Mouse (Mus musculus) forebrain, embryonic 13.5 days (tissue): ENCODE results near the gene Meox2. TPM values are rescaled to one million over a fixed set of nuclear protein-coding genes. Genes with fewer than 3 reads are reported as not detected.
"Not testable (repeated sequence)": the region's sequence is repeated elsewhere in the genome, so short reads cannot be mapped to it uniquely, and the experiment has no call there.

Source experiments
- ATAC-seq: fragments of 200-750 bp; cut with Nextera tagmentation; 2 replicates; pipeline ENCODE4 v1.8.0; 2017
- H3K27ac ChIP-seq: fragments of 300-500 bp; sonication (generic); 2 replicates; pipeline ENCODE4 v1.5.1; 2015; ENCODE audit warnings: inconsistent platforms, mild to moderate bottlenecking, moderate library complexity
- H3K27me3 ChIP-seq: fragments of 300-500 bp; sonication (generic); 2 replicates; pipeline ENCODE4 v1.6.1; 2015; ENCODE audit warnings: mild to moderate bottlenecking, inconsistent platforms
- H3K36me3 ChIP-seq: fragments of 300-500 bp; sonication (generic); 2 replicates; pipeline ENCODE4 v1.6.1; 2015; ENCODE audit warnings: mild to moderate bottlenecking, inconsistent platforms; ENCODE audit not compliant: poor library complexity, severe bottlenecking
- H3K4me1 ChIP-seq: fragments of 300-500 bp; sonication (generic); 2 replicates; pipeline ENCODE4 v1.6.1; 2015; ENCODE audit warnings: inconsistent platforms
- H3K4me2 ChIP-seq: fragments of 300-500 bp; sonication (generic); 2 replicates; pipeline ENCODE4 v1.6.1; 2015; ENCODE audit warnings: inconsistent platforms, mild to moderate bottlenecking, moderate library complexity
- H3K4me3 ChIP-seq: fragments of 300-500 bp; sonication (generic); 2 replicates; pipeline ENCODE4 v1.5.1; 2015; ENCODE audit warnings: mild to moderate bottlenecking, inconsistent platforms
- H3K9ac ChIP-seq: fragments of 300-500 bp; sonication (generic); 2 replicates; pipeline ENCODE4 v1.6.1; 2015; ENCODE audit warnings: mild to moderate bottlenecking, inconsistent platforms
- H3K9me3 ChIP-seq: fragments of 300-500 bp; sonication (generic); replicated peaks from 2 replicates; pipeline ENCODE4 v1.6.1; 2016; ENCODE audit warnings: inconsistent platforms
- WGBS: fragments of 180-500 bp; shearing (Covaris S2); methylation state at CpG from one replicate; pipeline ENCODE4 v1.1.7; 2015; 5-methylcytosine and 5-hydroxymethylcytosine counted together
- polyA plus RNA-seq: library from polyadenylated mRNA; unstranded; fragments of >200 nt; fragmentation: Nextera tagmentation; extraction: Ambion mirVana; gene quantifications from 2 replicates; pipeline ENCODE4 v1.2.1, GENCODE M21; 2015

Gene Meox2
- 0.24 and 0.27 TPM in 2 replicates for polyA plus RNA-seq

DNA sequence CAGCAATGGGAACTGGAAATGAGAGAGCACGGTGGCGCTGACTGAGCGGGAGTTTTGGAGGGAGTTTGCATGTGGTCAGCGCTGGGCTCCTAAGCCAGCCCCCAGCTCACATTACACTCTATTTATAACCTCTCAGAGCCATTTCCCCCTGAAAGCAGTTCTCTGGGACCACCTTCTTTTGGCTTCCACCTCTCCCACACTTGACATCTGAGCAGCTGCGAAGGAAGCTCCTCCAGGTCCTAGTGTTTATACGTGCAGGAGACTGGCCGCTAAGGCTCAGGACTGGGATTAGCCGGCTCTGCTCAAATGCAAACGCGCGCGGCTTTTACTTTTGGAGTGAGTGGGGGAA, at the start of gene Meox2:
Gene Meox2, plus strand, starts transcription at position 151 of the 349 bp plus-strand sequence.
- Histone ChIP-seq H3K36me3 (no peaks in the 10 kb centered on the region), H3K9me3 (no peaks in the 10 kb centered on the region), H3K4me1 (peaks cover 16% of the 10 kb centered on the region), H3K27ac (no peak within 1 kb of the TSS), H3K4me2 (peak within 1 kb of the TSS; percentile 92), H3K9ac (peak within 1 kb of the TSS; percentile 43), H3K27me3 (peaks cover 51% of the 10 kb centered on the region), H3K4me3 (peak within 1 kb of the TSS; percentile 44)
- WGBS = 2% methylated on average over 12 of the region's 12 CpGs
- ATAC-seq = peak; percentile 68

DNA sequence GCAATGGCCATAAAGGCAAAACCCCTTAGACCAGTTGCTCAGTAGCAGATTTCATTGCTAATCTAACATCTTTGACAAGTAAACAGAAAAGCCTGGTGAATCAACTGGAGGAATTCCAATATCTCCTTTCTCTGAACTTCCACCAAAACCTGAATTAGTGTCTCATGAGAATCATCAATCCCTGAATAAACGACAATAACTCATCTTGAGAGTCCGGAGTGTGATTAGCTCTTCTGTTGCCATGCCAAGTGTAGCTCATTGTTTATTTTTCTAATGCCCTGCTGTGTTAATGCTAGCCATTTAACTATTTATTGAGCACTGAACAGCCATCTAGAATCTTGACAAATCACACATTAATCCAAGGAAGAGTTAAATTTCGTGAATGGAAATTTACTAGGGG, 35.7 kb upstream of the Meox2 start:
- Histone ChIP-seq H3K36me3 (no peaks in the 10 kb centered on the region), H3K4me1 (no peaks in the 10 kb centered on the region), H3K27me3 (no peaks in the 10 kb centered on the region), H3K9me3 (no peaks in the 10 kb centered on the region), H3K9ac (no peak overlapping the region), H3K27ac (no peak overlapping the region), H3K4me2 (no peak overlapping the region), H3K4me3 (no peak overlapping the region)
- no peak for ATAC-seq
- WGBS = 40% methylated on average over 3 of the region's 3 CpGs

GRCm38 (mm10) chr12:37077308-37077707, 31.0 kb upstream of the Meox2 start:
- no peak for ATAC-seq
- H3K9ac ChIP-seq = no peak overlapping the region
- H3K27me3 ChIP-seq = no peaks in the 10 kb centered on the region
- H3K27ac ChIP-seq = no peak overlapping the region
- no peaks in the 10 kb centered on the region for H3K4me1 ChIP-seq
- WGBS = 74% methylated on average over 1 of the region's 1 CpGs
- H3K4me2 ChIP-seq = no peak overlapping the region
- H3K4me3 ChIP-seq = no peak overlapping the region
- no peaks in the 10 kb centered on the region for H3K36me3 ChIP-seq
- no peaks in the 10 kb centered on the region for H3K9me3 ChIP-seq

DNA sequence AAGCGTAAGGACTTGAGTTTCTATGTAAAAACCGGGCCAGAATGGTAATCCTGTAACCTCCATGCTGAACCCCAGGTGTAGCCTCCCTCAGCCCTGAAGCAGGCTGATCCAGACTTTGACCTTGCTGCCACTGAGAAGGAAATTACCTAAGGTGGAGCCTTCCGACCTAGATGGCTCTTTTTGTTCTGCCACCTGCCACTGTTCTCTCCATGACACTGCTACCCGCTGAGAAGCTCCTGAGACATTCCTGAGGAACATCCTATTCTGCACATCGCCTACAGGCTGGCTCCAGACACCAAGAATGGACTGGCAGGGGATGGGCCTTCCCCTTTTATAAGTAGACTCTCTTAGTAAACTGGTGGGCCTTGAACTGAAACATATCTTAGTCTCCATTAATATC, 28.3 kb upstream of the Meox2 start:
- H3K4me2 ChIP-seq, H3K9ac ChIP-seq, H3K4me3 ChIP-seq, ATAC-seq, H3K27me3 ChIP-seq, H3K9me3 ChIP-seq, H3K36me3 ChIP-seq, H3K4me1 ChIP-seq, H3K27ac ChIP-seq: not testable (repeated sequence)
- WGBS = 56% methylated on average over 5 of the region's 5 CpGs

GRCm38 (mm10) chr12:37106541-37106940, 1.8 kb upstream of the Meox2 start:
- WGBS = 28% methylated on average over 8 of the region's 8 CpGs
- Histone ChIP-seq H3K27ac (no peak overlapping the region), H3K4me1 (peaks cover 16% of the 10 kb centered on the region), H3K27me3 (peaks cover 51% of the 10 kb centered on the region), H3K9me3 (no peaks in the 10 kb centered on the region), H3K4me2 (no peak overlapping the region), H3K36me3 (no peaks in the 10 kb centered on the region), H3K4me3 (no peak overlapping the region), H3K9ac (no peak overlapping the region)
- no peak for ATAC-seq

DNA sequence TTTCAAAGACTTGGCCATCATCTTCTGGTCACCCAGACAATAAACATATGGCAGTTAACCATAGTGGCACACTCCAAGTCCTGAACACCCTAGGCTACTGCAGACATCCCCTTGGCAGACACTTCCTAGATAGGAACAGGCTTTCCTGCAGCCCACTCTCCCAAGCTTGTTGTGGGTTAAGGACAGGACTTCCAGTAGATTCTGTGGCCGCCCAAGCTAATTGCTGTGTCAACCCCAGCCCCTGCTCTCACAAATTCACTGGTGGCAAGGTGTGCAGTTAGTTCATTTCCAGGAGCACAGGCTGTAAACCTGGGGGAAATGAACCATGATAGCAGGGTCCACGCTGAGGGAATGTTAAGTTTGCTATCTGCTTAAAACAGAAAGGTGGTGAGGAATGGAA, 1.2 kb upstream of the Meox2 start:
- WGBS = 47% methylated on average over 2 of the region's 2 CpGs
- Histone ChIP-seq H3K9ac (no peak overlapping the region), H3K4me1 (peaks cover 16% of the 10 kb centered on the region), H3K4me2 (no peak overlapping the region), H3K9me3 (no peaks in the 10 kb centered on the region), H3K4me3 (no peak overlapping the region), H3K27me3 (peaks cover 51% of the 10 kb centered on the region), H3K36me3 (no peaks in the 10 kb centered on the region), H3K27ac (no peak overlapping the region)
- ATAC-seq = no peak

DNA sequence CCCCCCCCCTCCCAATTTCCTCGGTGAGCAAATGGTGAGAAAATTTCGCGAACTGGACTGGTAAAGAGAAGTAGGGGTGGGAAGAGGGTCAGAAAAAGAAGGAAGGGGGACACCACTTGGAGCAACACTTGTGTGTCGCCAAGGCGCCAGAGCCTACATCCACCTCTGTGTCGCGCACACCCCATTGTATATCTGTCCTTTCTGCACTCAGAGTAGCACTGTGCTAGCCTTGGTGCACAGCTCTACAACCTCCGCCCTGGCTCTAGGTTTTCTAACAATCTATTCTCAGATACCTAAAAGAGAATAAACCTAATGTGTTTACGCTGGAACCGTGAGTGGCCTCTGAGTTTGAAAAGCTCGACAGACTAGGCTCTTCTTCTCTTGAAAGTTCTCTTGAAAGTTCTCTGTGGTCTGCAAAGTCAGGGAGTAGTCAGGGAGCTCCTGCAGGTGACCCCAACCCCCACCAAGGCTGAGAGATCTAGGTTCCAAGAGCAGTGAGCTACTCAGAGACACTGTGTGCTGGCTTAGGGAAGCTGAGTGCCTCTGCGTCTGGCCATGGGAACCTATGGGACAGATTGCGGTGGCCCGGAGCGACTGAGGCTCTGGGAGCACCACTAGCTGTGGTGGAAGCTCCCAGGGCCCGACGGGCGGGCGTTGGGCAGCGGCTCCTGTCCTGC, 489 bp upstream of the Meox2 start:
- Histone ChIP-seq H3K4me1 (peaks cover 16% of the 10 kb centered on the region), H3K27me3 (peaks cover 51% of the 10 kb centered on the region), H3K4me3 (peak overlapping the region; percentile 44), H3K4me2 (peak overlapping the region; percentile 92), H3K27ac (no peak overlapping the region), H3K9ac (peak overlapping the region; percentile 43; the same call in 1 of the 2 replicates), H3K36me3 (no peaks in the 10 kb centered on the region), H3K9me3 (no peaks in the 10 kb centered on the region)
- WGBS = 21% methylated on average over 20 of the region's 20 CpGs
- peak; percentile 28 for ATAC-seq

- H3K4me1 ChIP-seq = peaks cover 16% of the 10 kb centered on the region
- under 1% methylated on average over 29 of the region's 29 CpGs for WGBS
- no peaks in the 10 kb centered on the region for H3K36me3 ChIP-seq
- peaks cover 51% of the 10 kb centered on the region for H3K27me3 ChIP-seq
- no peak overlapping the region for H3K27ac ChIP-seq
- peak; percentile 83 for ATAC-seq
- H3K9me3 ChIP-seq = no peaks in the 10 kb centered on the region
- H3K4me3 ChIP-seq = peak overlapping the region; percentile 44
- H3K9ac ChIP-seq = peak overlapping the region; percentile 43
- H3K4me2 ChIP-seq = peak overlapping the region; percentile 92
Observed at GRCm38 (mm10) chr12:37108819-37109473, 606 bp downstream of the Meox2 start.

- no peaks in the 10 kb centered on the region for H3K9me3 ChIP-seq
- no peaks in the 10 kb centered on the region for H3K36me3 ChIP-seq
- peak overlapping the region; percentile 44 for H3K4me3 ChIP-seq
- ATAC-seq = peak; percentile 37
- H3K9ac ChIP-seq = no peak overlapping the region
- peaks cover 16% of the 10 kb centered on the region for H3K4me1 ChIP-seq
- WGBS = 6% methylated on average over 18 of the region's 18 CpGs
- no peak overlapping the region for H3K27ac ChIP-seq
- H3K4me2 ChIP-seq = peak overlapping the region; percentile 92
- H3K27me3 ChIP-seq = peaks cover 51% of the 10 kb centered on the region
Observed at GRCm38 (mm10) chr12:37109474-37110012, 1.2 kb downstream of the Meox2 start.

DNA sequence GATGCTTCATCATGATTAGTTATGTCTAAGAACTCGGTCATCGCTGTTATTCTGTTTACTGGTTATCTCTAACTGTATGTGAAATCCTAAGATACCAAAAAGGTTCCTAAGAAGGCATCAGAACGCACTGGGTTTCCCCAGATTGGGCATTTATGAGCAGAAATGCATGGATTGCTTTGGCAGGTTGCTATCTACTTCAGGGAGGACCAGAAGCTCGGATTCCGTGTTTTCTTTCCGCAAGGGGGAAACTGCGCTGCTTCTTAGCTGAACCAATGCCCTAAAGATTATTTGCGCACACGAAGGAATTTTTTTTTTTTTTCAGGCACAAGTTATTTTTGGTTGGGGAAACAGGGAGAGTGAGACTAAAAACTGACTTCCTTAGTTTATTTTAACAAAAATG, 2.6 kb downstream of the Meox2 start:
- Histone ChIP-seq H3K36me3 (no peaks in the 10 kb centered on the region), H3K4me3 (no peak overlapping the region), H3K4me2 (no peak overlapping the region), H3K4me1 (peaks cover 16% of the 10 kb centered on the region), H3K27ac (no peak overlapping the region), H3K9ac (no peak overlapping the region), H3K27me3 (peaks cover 48% of the 10 kb centered on the region), H3K9me3 (no peaks in the 10 kb centered on the region)
- no peak for ATAC-seq
- WGBS = 71% methylated on average over 9 of the region's 9 CpGs

- Histone ChIP-seq H3K4me1 (no peaks in the 10 kb centered on the region), H3K9ac (no peak overlapping the region), H3K4me2 (no peak overlapping the region), H3K27me3 (no peaks in the 10 kb centered on the region), H3K9me3 (no peaks in the 10 kb centered on the region), H3K27ac (no peak overlapping the region), H3K36me3 (no peaks in the 10 kb centered on the region), H3K4me3 (no peak overlapping the region)
- ATAC-seq = no peak
- WGBS = 53% methylated on average over 5 of the region's 5 CpGs
Observed at GRCm38 (mm10) chr12:37119246-37119645, 10.9 kb downstream of the Meox2 start.

DNA sequence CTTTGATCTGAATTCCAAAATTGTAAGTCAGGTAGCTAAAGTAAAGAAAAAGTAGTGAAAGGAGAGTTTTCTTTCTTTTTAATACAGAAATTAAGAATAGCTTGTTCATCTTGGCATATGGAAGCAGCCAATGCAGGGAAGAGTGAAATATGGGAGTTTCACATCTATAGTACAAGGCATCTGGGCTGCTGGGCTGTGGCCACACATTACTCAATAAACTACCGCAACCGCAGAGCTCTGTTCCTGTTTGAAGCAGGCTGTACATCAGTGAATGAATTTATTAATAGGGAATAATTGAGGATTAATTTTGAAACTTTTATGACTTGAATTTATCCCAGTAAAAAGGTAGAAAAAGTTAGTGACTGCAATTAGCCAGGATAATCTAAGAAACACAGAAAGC, 15.4 kb downstream of the Meox2 start:
- H3K27me3 ChIP-seq = no peaks in the 10 kb centered on the region
- H3K4me1 ChIP-seq = no peaks in the 10 kb centered on the region
- no peak overlapping the region for H3K27ac ChIP-seq
- H3K9ac ChIP-seq = no peak overlapping the region
- no peak for ATAC-seq
- WGBS = 91% methylated on average over 2 of the region's 2 CpGs
- H3K4me3 ChIP-seq = no peak overlapping the region
- no peaks in the 10 kb centered on the region for H3K9me3 ChIP-seq
- H3K4me2 ChIP-seq = no peak overlapping the region
- H3K36me3 ChIP-seq = no peaks in the 10 kb centered on the region
